Mouse (Mus musculus): ENCODE results near the gene Ubxn2a.
"Not testable (repeated sequence)": the region's sequence is repeated elsewhere in the genome, so short reads cannot be mapped to it uniquely, and the experiment has no call there.

DNA sequence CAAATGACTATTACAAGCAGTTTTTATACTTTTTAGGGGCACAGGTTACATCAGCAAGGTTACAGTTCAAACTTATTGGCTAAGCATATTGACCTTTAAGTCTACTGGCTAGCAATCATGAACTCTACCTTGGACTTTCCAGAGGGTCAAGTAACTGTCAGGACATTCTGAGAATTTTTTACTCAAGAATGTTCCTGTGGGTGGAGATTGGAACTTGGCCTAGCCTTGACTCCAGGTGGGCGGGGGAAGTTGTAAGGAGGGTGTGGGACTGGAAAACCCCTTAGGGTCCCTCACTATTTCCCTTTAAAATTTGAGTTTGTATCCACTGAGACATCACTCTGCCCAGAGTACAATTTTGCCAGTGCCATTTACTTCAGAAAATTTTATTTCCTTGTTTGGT, 3.0 kb upstream of the Ubxn2a start:
- not testable (repeated sequence) for TF ChIP-seq CTCF, EP300 (IDR thresholded peaks at IDR 0.05; ENCODE audit: low read depth)

Data from heart, postnatal 0 days (tissue).